Mouse (Mus musculus) central nervous system, embryonic 14 days (tissue): Measurements from ENCODE around the gene Dnm3. TPM values are rescaled to one million over a fixed set of nuclear protein-coding genes. Genes with fewer than 3 reads are reported as not detected.

Experiments
- polyA plus RNA-seq: library from polyadenylated mRNA; depleted of rRNA; stranded (reverse); fragments of >200 nt; gene quantifications from 2 replicates; pipeline ENCODE4 v1.2.3, GENCODE M21; 2012; rRNA removed

Gene Dnm3
- 25.8 and 29.6 TPM in 2 replicates for polyA plus RNA-seq

GRCm38 (mm10) chr1:162477246-162478209 is at the start of gene Dnm3:
Gene Dnm3, minus strand, starts transcription at chr1:162478034.

GRCm38 (mm10) chr1:161979536-161979935 is 498.3 kb downstream of the Dnm3 start, which contains the start of gene 4930558K02Rik:
Gene 4930558K02Rik, minus strand, starts transcription at chr1:161979636.

GRCm38 (mm10) chr1:161968589-161969407 is 509.0 kb downstream of the Dnm3 start, which contains the start of gene Pigc:
Gene Pigc, plus strand, starts transcription at chr1:161969186.

Other genes with a start within 250 kb of the Dnm3 start
- 16.0 and 16.7 TPM in 2 replicates for gene Mettl13, start 70.5 kb upstream of the Dnm3 start, polyA plus RNA-seq
- 40.3 and 41.3 TPM in 2 replicates for gene Vamp4, start 92.5 kb upstream of the Dnm3 start, polyA plus RNA-seq
- 0.10 and 0.13 TPM in 2 replicates for gene Myoc, start 161.1 kb upstream of the Dnm3 start, polyA plus RNA-seq
- not detected in 2 replicates for gene Myocos, start 180.2 kb upstream of the Dnm3 start, polyA plus RNA-seq